8 mouse cellular contexts compared by ENCODE assay signal in the genomic region with DNA sequence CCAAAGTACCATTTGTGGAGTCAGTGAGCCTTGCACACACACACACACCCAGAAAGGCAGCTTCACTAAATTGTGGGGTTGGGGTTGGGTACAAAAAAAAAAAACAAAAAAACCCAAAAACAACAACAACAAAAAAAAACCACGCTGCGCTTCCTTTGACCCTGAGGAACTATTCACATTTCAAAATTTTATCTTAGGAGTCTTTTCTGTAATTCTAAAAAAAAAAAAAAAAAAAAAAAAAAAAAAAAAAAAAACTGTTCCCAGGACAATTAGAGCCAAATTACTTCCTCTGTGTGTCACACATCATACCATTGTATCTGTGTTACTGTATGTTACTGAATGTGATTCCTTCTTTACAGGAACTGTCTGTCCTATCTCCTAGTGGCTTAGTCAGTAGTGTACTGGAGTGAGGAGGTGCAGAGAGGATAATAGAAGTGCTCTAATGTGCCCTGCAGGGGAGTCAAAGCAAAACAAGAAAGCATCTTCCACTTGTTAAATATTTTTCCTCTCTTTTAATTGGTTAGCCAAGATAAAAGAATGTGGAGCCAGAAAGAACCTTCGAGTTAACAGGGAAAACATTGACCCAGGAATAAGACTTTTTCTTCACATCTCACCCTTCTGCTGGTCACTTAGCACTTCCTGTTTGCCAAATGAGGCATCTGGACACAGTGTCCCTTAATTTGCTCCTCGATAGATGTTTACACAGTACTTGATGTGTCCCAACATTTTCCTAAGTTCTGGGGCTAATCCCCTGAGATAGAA. TPM values are rescaled to one million over a fixed set of nuclear protein-coding genes. Genes with fewer than 3 reads are reported as not detected.
A peak's percentile ranks its signal among the peaks of the same experiment; 100 is the strongest.
DNase-seq lines count a peak whose midpoint lies in the region; ATAC-seq and TF ChIP-seq lines count a peak whose summit lies in the region.

No protein-coding gene starts in this region.

- intact Hi-C loops in left cerebral cortex, adult 2 months (cut with DNase I): loop anchor here (1.0 to 5.0 kb wide), 6 partner anchors 57 to 328 kb away; partner anchors contain the start of gene Gsk3b

- no peak for DNase-seq in left cerebral cortex, adult 2 months (ENCODE audit: extremely low spot score in 1 of 2, low spot score in 2 of 2)
- DNase-seq in left cerebral cortex, adult 18-20 months (ENCODE audit: low spot score in 2 of 2): no peak
- DNase-seq in brain, embryonic 14.5 days (ENCODE audit: low read depth): peak; percentile 47
- no peak for DNase-seq in urinary bladder, postnatal 4 days (ENCODE audit: low spot score in 2 of 2)
- no peak for DNase-seq in layer of hippocampus, adult 9-10 months (ENCODE audit: low spot score)
- DNase-seq in layer of hippocampus, postnatal 36 days: no peak

- peak overlapping the region; percentile 100 for H3K9ac ChIP-seq in hindbrain, embryonic 13.5 days

- H3K4me3 ChIP-seq in left cerebral cortex, adult 2 months: peak overlapping the region; percentile 99
- H3K4me3 ChIP-seq in hindbrain, embryonic 13.5 days: peak overlapping the region; percentile 99

- TF ChIP-seq POLR2A in brain, embryonic 14.5 days (IDR thresholded peaks at IDR 0.05; ENCODE audit: borderline replicate concordance, extremely low read depth, insufficient read depth, insufficient read length, poor library complexity, severe bottlenecking): no peak

- 34% methylated on average over 4 of the region's 4 CpGs for WGBS in hindbrain, embryonic 13.5 days

- no peak for ATAC-seq in hindbrain, embryonic 13.5 days (ENCODE audit: low FRiP score)
- ATAC-seq in megakaryocyte-erythroid progenitor cell, adult 5-6 weeks (replicated peaks; ENCODE audit: low FRiP score, low TSS enrichment, poor library complexity, severe bottlenecking): peak; percentile 53

- H3K9me3 ChIP-seq in hindbrain, embryonic 13.5 days: no peaks in the 10 kb centered on the region

- peaks cover 39% of the 10 kb centered on the region for H3K4me1 ChIP-seq in hindbrain, embryonic 13.5 days (replicated peaks)

- no peaks in the 10 kb centered on the region for H3K36me3 ChIP-seq in hindbrain, embryonic 13.5 days

- H3K27ac ChIP-seq in left cerebral cortex, adult 2 months: peak overlapping the region; percentile 100
- peak overlapping the region; percentile 100 for H3K27ac ChIP-seq in hindbrain, embryonic 13.5 days

- no peaks in the 10 kb centered on the region for H3K27me3 ChIP-seq in hindbrain, embryonic 13.5 days

- peak overlapping the region; percentile 64 for H3K4me2 ChIP-seq in hindbrain, embryonic 13.5 days

- no peak; the same call in 1 of the 2 replicates for TF ChIP-seq CTCF in left cerebral cortex, adult 2 months (IDR thresholded peaks at IDR 0.05)
- no peak for TF ChIP-seq CTCF in brain, embryonic 14.5 days (IDR thresholded peaks at IDR 0.05; ENCODE audit: borderline replicate concordance, extremely low read depth, insufficient read depth, insufficient read length)

RNA-seq across cellular contexts. Expression of gene Lrrc58, which starts 1.5 kb away (rescaled TPM):
- 100 to 1,000 TPM; 105 to 106 TPM for total RNA-seq in left cerebral cortex, adult 2 months (2021)
- 10 to 100 TPM; 93.4 to 97.3 TPM for total RNA-seq in left cerebral cortex, adult 18-20 months (2021)
- polyA plus RNA-seq in brain, embryonic 14.5 days (2012; rRNA removed): 21.9 and 32.2 TPM in 2 replicates
- 46.1 and 49.0 TPM in 2 replicates for polyA plus RNA-seq in hindbrain, embryonic 13.5 days (2015; fragmentation: Nextera tagmentation; extraction: Ambion mirVana)
- 29.8 and 33.2 TPM in 2 replicates for total RNA-seq in megakaryocyte-erythroid progenitor cell, adult 5-6 weeks (2014; fragmentation: Nextera tagmentation)
- total RNA-seq in megakaryocyte-erythroid progenitor cell, adult 5-6 weeks (2017): 26.7 and 37.5 TPM in 2 replicates
- 100 to 1,000 TPM; 101 to 108 TPM for total RNA-seq in layer of hippocampus, postnatal 36 days (2021)

RNA-seq across cellular contexts. Expression of gene Gm36028, which starts 8.7 kb away (rescaled TPM):
- not detected for total RNA-seq in left cerebral cortex, adult 2 months (2021)
- total RNA-seq in left cerebral cortex, adult 18-20 months (2021): not detected
- 0.25 and 0.43 TPM in 2 replicates for polyA plus RNA-seq in brain, embryonic 14.5 days (2012; rRNA removed)
- not detected in 2 replicates for polyA plus RNA-seq in hindbrain, embryonic 13.5 days (2015; fragmentation: Nextera tagmentation; extraction: Ambion mirVana)
- not detected in 2 replicates for total RNA-seq in megakaryocyte-erythroid progenitor cell, adult 5-6 weeks (2014; fragmentation: Nextera tagmentation)
- not detected in 2 replicates for total RNA-seq in megakaryocyte-erythroid progenitor cell, adult 5-6 weeks (2017)
- under 1 TPM in 1 of 2 experiments, not detected in 1; 0.35 TPM for total RNA-seq in layer of hippocampus, postnatal 36 days (2021)

RNA-seq across cellular contexts. Expression of gene Gpr156, which starts 46.6 kb away (rescaled TPM):
- total RNA-seq in left cerebral cortex, adult 2 months (2021): under 1 TPM; 0.48 to 0.63 TPM
- total RNA-seq in left cerebral cortex, adult 18-20 months (2021): under 1 TPM; 0.37 to 0.67 TPM
- polyA plus RNA-seq in brain, embryonic 14.5 days (2012; rRNA removed): 6.0 and 7.0 TPM in 2 replicates
- 5.0 TPM in 2 replicates for polyA plus RNA-seq in hindbrain, embryonic 13.5 days (2015; fragmentation: Nextera tagmentation; extraction: Ambion mirVana)
- total RNA-seq in megakaryocyte-erythroid progenitor cell, adult 5-6 weeks (2014; fragmentation: Nextera tagmentation): not detected in 2 replicates
- not detected in 2 replicates for total RNA-seq in megakaryocyte-erythroid progenitor cell, adult 5-6 weeks (2017)
- total RNA-seq in layer of hippocampus, postnatal 36 days (2021): under 1 TPM; 0.65 to 0.76 TPM
